Mouse (Mus musculus): ENCODE data around the gene 1110032A03Rik.

1110032A03Rik gene

GRCm38 (mm10) chr9:50729600-50729999, 45.7 kb downstream of the 1110032A03Rik start:
- DNase-seq: no peak

GRCm38 (mm10) chr9:50727925-50728651, 47.2 kb downstream of the 1110032A03Rik start:
- peak; percentile 94 for DNase-seq

- DNase-seq: peak; percentile 68
Measured at GRCm38 (mm10) chr9:50727171-50727924, 48.0 kb downstream of the 1110032A03Rik start.

- DNase-seq: peak; percentile 63
Measured at GRCm38 (mm10) chr9:50725921-50726590, 49.3 kb downstream of the 1110032A03Rik start.

GRCm38 (mm10) chr9:50724661-50725330, 50.5 kb downstream of the 1110032A03Rik start:
- peak; percentile 17 for DNase-seq

GRCm38 (mm10) chr9:50724147-50724546, 51.2 kb downstream of the 1110032A03Rik start:
- DNase-seq: no peak

GRCm38 (mm10) chr9:50723406-50723805, 51.9 kb downstream of the 1110032A03Rik start:
- DNase-seq: no peak

GRCm38 (mm10) chr9:50722451-50722911, 52.8 kb downstream of the 1110032A03Rik start:
- DNase-seq: no peak

GRCm38 (mm10) chr9:50721061-50721460, 54.3 kb downstream of the 1110032A03Rik start:
- peak; percentile 39 for DNase-seq

GRCm38 (mm10) chr9:50718878-50719277, 56.4 kb downstream of the 1110032A03Rik start:
- DNase-seq: no peak

GRCm38 (mm10) chr9:50714188-50714587, 61.1 kb downstream of the 1110032A03Rik start:
- DNase-seq: no peak
